Mouse (Mus musculus): Measurements from ENCODE around the gene Gas2l3.

DNA sequence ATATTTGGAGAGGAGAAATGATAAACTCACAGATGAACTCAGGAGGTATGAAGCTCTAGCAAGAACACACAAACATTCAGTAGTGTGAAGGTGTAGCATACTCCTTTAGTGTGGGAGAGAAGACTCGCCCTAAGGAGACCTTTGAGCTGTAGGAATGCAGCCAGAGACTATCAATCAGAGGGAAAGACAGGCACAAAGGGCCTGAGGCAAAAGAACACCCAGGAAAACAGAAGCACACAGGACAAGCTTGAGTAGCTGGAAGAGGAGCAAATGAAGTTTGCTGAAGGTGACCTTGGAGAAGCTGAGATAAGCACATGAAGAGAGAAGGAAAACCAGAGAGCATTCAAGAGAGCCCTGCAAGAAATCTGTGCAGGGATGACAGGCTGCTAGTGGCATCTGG, 73.7 kb downstream of the Gas2l3 start:
- TF ChIP-seq CTCF (IDR thresholded peaks at IDR 0.05; ENCODE audit: low read depth) (no peak), EP300 (optimal IDR thresholded peaks at IDR 0.05) (no peak)
